In the genomic region with DNA sequence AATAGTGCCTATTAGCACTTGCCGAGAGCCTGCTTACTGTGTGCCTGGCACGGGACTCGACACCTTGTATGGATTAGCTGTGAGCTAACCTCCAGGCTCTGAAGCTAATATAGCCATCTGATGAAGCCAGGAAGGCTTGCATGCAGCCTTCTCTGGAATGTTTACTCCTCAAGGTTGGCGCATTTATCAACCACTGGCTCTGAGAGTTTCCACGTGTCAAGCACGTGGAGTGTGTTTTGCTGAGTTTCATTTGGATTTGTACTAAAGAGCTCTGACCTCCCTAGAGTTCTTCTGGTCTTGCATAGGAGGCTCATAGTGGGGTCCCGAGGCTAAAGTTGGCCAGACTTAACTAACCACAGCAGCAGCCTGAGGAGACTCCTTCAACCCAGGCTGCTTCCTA, we compare ENCODE assay signal across 16 mouse cellular contexts. TPM values are rescaled to one million over a fixed set of nuclear protein-coding genes. Genes with fewer than 3 reads are reported as not detected.
"Had no signal": no experiment of that assay in that cellular context is flagged by ENCODE, and none has a peak within 500 bp of the region (broad histone marks: within the 10 kb centered on the region; RNA-seq: fewer than 3 reads in every experiment).

No protein-coding gene starts in this region.

- H3K27me3 ChIP-seq: liver, embryonic 15.5 days; neural tube, embryonic 12.5 days had no signal

- H3K9ac ChIP-seq: liver, embryonic 15.5 days; neural tube, embryonic 12.5 days had no signal

- H3K4me3 ChIP-seq: layer of hippocampus, adult 2 months; liver, embryonic 15.5 days; neural tube, embryonic 12.5 days had no signal

- H3K27ac ChIP-seq: layer of hippocampus, adult 2 months; liver, embryonic 15.5 days; neural tube, embryonic 12.5 days had no signal

- H3K9me3 ChIP-seq: liver, embryonic 15.5 days; neural tube, embryonic 12.5 days had no signal

- H3K36me3 ChIP-seq: liver, embryonic 15.5 days; neural tube, embryonic 12.5 days had no signal

- H3K4me1 ChIP-seq: liver, embryonic 15.5 days; neural tube, embryonic 12.5 days had no signal

- H3K4me2 ChIP-seq: liver, embryonic 11.5 days; liver, embryonic 15.5 days; neural tube, embryonic 12.5 days had no signal

- ATAC-seq: lung, postnatal 0 days had no signal

- DNase-seq: kidney, adult 18-20 months; kidney, postnatal 10 days; kidney, postnatal 4 days; left cerebral cortex, postnatal 4 days; lung, adult 2 months; lung, postnatal 36 days; midbrain, embryonic 14.5 days; right cerebral cortex, postnatal 4 days; spleen, adult 18-20 months; thymus, adult 18-20 months; thymus, postnatal 25 days had no signal

RNA-seq across cellular contexts. Expression of a gene that starts 55.2 kb away (rescaled TPM):
- polyA plus RNA-seq: liver, embryonic 11.5 days had no signal
